Mouse (Mus musculus) MEL (cell line): ENCODE results near the gene Rpl36al. TPM values are rescaled to one million over a fixed set of nuclear protein-coding genes. Genes with fewer than 3 reads are reported as not detected.

Experiments used
- DNase-seq: peaks from one replicate; pipeline ENCODE4 v3.0.0; 2011; ENCODE audit warnings: low read depth, low spot score
- H3K27ac ChIP-seq: 2 replicates; pipeline ENCODE4 v1.5.1; 2012; ENCODE audit warnings: low read depth, mild to moderate bottlenecking, control low read depth, low read length, moderate library complexity; ENCODE audit not compliant: control insufficient read depth
- H3K27me3 ChIP-seq, 2 experiments: fragments of 150-350 bp in 1 of 2; sonication (generic) in 1 of 2; 2 replicates each; pipeline ENCODE4 v1.6.1; 2012; ENCODE audit warnings: low read length in 2 of 2, mild to moderate bottlenecking in 2 of 2, improper control_type of control experiment in 1 of 2, moderate library complexity in 1 of 2; ENCODE audit not compliant: insufficient read depth in 2 of 2, control insufficient read depth in 1 of 2
- H3K36me3 ChIP-seq, 2 experiments: 2 replicates each; pipeline ENCODE4 v1.6.1; 2012 to 2014; ENCODE audit warnings: low read length in 2 of 2, improper control_type of control experiment in 1 of 2, inconsistent platforms in 1 of 2, mild to moderate bottlenecking in 1 of 2; ENCODE audit not compliant: insufficient read depth in 2 of 2, control insufficient read depth in 1 of 2
- H3K4me1 ChIP-seq, 2 experiments: fragments of 150-350 bp in 1 of 2; sonication (generic) in 1 of 2; 2 replicates each; pipeline ENCODE4 v1.6.1; 2012; ENCODE audit warnings: low read length in 2 of 2, improper control_type of control experiment in 1 of 2, mild to moderate bottlenecking in 1 of 2; ENCODE audit not compliant: insufficient read depth in 2 of 2, control insufficient read depth in 1 of 2
- H3K4me3 ChIP-seq, 2 experiments: fragments of 150-350 bp in 1 of 2; sonication (generic) in 1 of 2; 2 replicates each; pipeline ENCODE4 v1.5.1; 2012; ENCODE audit warnings: low read depth in 2 of 2, low read length in 2 of 2, mild to moderate bottlenecking in 2 of 2, moderate library complexity in 2 of 2, control low read depth in 1 of 2, improper control_type of control experiment in 1 of 2; ENCODE audit not compliant: control insufficient read depth in 1 of 2, insufficient read depth in 1 of 2
- H3K79me2 ChIP-seq: 2 replicates; pipeline ENCODE4 v1.6.1; 2012; ENCODE audit warnings: mild to moderate bottlenecking, low read length, moderate library complexity; ENCODE audit not compliant: control insufficient read depth, poor library complexity, insufficient read depth
- H3K9ac ChIP-seq: 2 replicates; pipeline ENCODE4 v1.6.1; 2012; ENCODE audit warnings: low read depth, mild to moderate bottlenecking, control low read depth, low read length, moderate library complexity; ENCODE audit not compliant: control insufficient read depth, poor library complexity, severe bottlenecking
- H3K9me3 ChIP-seq: fragments of 150-350 bp; sonication (generic); replicated peaks from 2 replicates; pipeline ENCODE4 v1.6.1; 2012; ENCODE audit warnings: mild to moderate bottlenecking, low read length, improper control_type of control experiment, moderate library complexity; ENCODE audit not compliant: insufficient read depth
- HCFC1 ChIP-seq: IDR thresholded peaks from 2 replicates; pipeline ENCODE4 v1.6.1; 2012; ENCODE audit warnings: low read depth, mild to moderate bottlenecking, inconsistent platforms, low read length, improper control_type of control experiment, moderate library complexity
- KAT2A ChIP-seq: conservative IDR thresholded peaks from 2 replicates; pipeline ENCODE4 v1.6.1; 2012; ENCODE audit warnings: low read depth, low read length, improper control_type of control experiment, inconsistent platforms
- MAZ ChIP-seq: IDR thresholded peaks from 2 replicates; pipeline ENCODE4 v1.6.1; 2012; ENCODE audit warnings: low read depth, mild to moderate bottlenecking, inconsistent platforms, low read length, improper control_type of control experiment
- POLR2AphosphoS2 ChIP-seq: IDR thresholded peaks from 2 replicates; pipeline ENCODE4 v1.6.1; 2011; ENCODE audit warnings: low read length, improper control_type of control experiment
- POLR2AphosphoS5 ChIP-seq: IDR thresholded peaks from 2 replicates; pipeline ENCODE4 v1.6.1; 2012; ENCODE audit warnings: low read depth, borderline replicate concordance, mild to moderate bottlenecking, inconsistent platforms, low read length, moderate library complexity, mixed read lengths
- RCOR1 ChIP-seq: IDR thresholded peaks from 2 replicates; pipeline ENCODE4 v1.6.1; 2012; ENCODE audit warnings: low read depth, mild to moderate bottlenecking, inconsistent platforms, low read length, improper control_type of control experiment
- TCF12 ChIP-seq: IDR thresholded peaks from 2 replicates; pipeline ENCODE4 v1.6.1; 2014; ENCODE audit warnings: low read depth, mild to moderate bottlenecking, inconsistent platforms, low read length, improper control_type of control experiment, moderate library complexity
- polyA plus RNA-seq, 2 experiments: library from polyadenylated mRNA; stranded (reverse) in 1 of 2; unstranded in 1 of 2; fragments of >175 nt in 1 of 2; fragments of >200 nt in 1 of 2; gene quantifications; 2 replicates each; pipeline versions ENCODE4 v1.2.1 to v1.2.4; 2012; ENCODE audit warnings: low replicate concordance in 2 of 2, low read depth in 1 of 2; ENCODE audit not compliant: insufficient read length in 2 of 2, insufficient read depth in 1 of 2, missing spikeins in 1 of 2
- total RNA-seq: library from RNA; depleted of rRNA; stranded (reverse); fragments of 300-350 nt; gene quantifications from 2 replicates; pipeline ENCODE4 v1.2.3, GENCODE M21; 2012

Rpl36al gene
- total and polyA plus RNA-seq, 3 experiments = 696 to 1,318 TPM; not detected in 1

- H3K79me2 ChIP-seq = peaks cover 32% of the 10 kb centered on the region
- peaks cover 6 to 24% of the 10 kb centered on the region in 2 experiments for H3K36me3 ChIP-seq
- no peak overlapping the region for H3K4me3 ChIP-seq
- DNase-seq = no peak
- 0 out of 2 replicates have a peak, but pooled peaks have one; percentile 0 for TF ChIP-seq HCFC1
- TF ChIP-seq RCOR1 = no peak
- H3K27ac ChIP-seq = no peak overlapping the region
- H3K4me1 ChIP-seq = peaks cover 8 to 15% of the 10 kb centered on the region in 2 experiments
- no peaks in the 10 kb centered on the region for H3K27me3 ChIP-seq
- no peak overlapping the region for H3K9ac ChIP-seq
- no peaks in the 10 kb centered on the region for H3K9me3 ChIP-seq
Measured at GRCm38 (mm10) chr12:69190074-69190473, 6.2 kb upstream of the Rpl36al start.

GRCm38 (mm10) chr12:69186811-69187471 lies 3.1 kb upstream of the Rpl36al start:
- no peaks in the 10 kb centered on the region for H3K27me3 ChIP-seq
- H3K4me3 ChIP-seq = peak overlapping the region; percentile 19 to 96
- H3K27ac ChIP-seq = 0 out of 2 replicates have a peak overlapping the region, but pooled peaks have one; percentile 1
- H3K9ac ChIP-seq = peak overlapping the region; percentile 20
- no peak for TF ChIP-seq HCFC1
- TF ChIP-seq POLR2AphosphoS5 = no peak
- TF ChIP-seq POLR2AphosphoS2 = 0 out of 2 replicates have a peak, but pooled peaks have one; percentile 23
- no peak for TF ChIP-seq KAT2A
- H3K9me3 ChIP-seq = no peaks in the 10 kb centered on the region
- peaks cover 7 to 10% of the 10 kb centered on the region in 2 experiments for H3K4me1 ChIP-seq
- H3K36me3 ChIP-seq = peaks cover 9 to 26% of the 10 kb centered on the region in 2 experiments
- DNase-seq = no peak
- peaks cover 52% of the 10 kb centered on the region for H3K79me2 ChIP-seq

- H3K4me3 ChIP-seq = peak overlapping the region; percentile 88 to 96
- H3K9ac ChIP-seq = peak overlapping the region; percentile 99
- no peaks in the 10 kb centered on the region for H3K9me3 ChIP-seq
- peaks cover 12 to 28% of the 10 kb centered on the region in 2 experiments for H3K36me3 ChIP-seq
- H3K4me1 ChIP-seq = peaks cover 7 to 12% of the 10 kb centered on the region in 2 experiments
- TF ChIP-seq MAZ (no peak), TCF12 (0 out of 2 replicates have a peak, but pooled peaks have one; percentile 0)
- H3K27me3 ChIP-seq = no peaks in the 10 kb centered on the region
- H3K79me2 ChIP-seq = peaks cover 52% of the 10 kb centered on the region
- DNase-seq = peak; percentile 42
- peak overlapping the region; percentile 63 for H3K27ac ChIP-seq
Measured at GRCm38 (mm10) chr12:69185371-69185770, 1.5 kb upstream of the Rpl36al start.
